Mouse (Mus musculus) CH12.LX (cell line): ENCODE measurements at regions not wholly inside any gene's neighbourhood (a gene's known extent, or its start where the extent isn't known, plus 50 kb on each side); places are given as distances from the start of the nearest gene placed in this dataset.

Experiments used
- DNase-seq: peaks from one replicate; pipeline ENCODE4 v3.0.0-alpha.2; 2013; ENCODE audit errors: extremely low read depth
- H3K27ac ChIP-seq: 2 replicates; pipeline ENCODE4 v1.5.1; 2012; ENCODE audit warnings: low read depth, mild to moderate bottlenecking, control low read depth, moderate library complexity; ENCODE audit not compliant: insufficient read depth
- H3K27me3 ChIP-seq: replicated peaks from 2 replicates; pipeline ENCODE3; 2012; ENCODE audit warnings: inconsistent platforms
- H3K36me3 ChIP-seq, 2 experiments: replicated peaks in 1 of 2; 2 replicates each; pipeline versions ENCODE3 to v1.6.1; 2012; ENCODE audit warnings: inconsistent platforms in 1 of 2, low read length in 1 of 2, mild to moderate bottlenecking in 1 of 2, mixed read lengths in 1 of 2, moderate library complexity in 1 of 2; ENCODE audit not compliant: control insufficient read depth in 1 of 2, insufficient read depth in 1 of 2
- H3K4me1 ChIP-seq, 2 experiments: 2 replicates each; pipeline ENCODE4 v1.6.1; 2012; ENCODE audit warnings: inconsistent platforms in 1 of 2, moderate library complexity in 1 of 2; ENCODE audit not compliant: insufficient read depth in 2 of 2, control insufficient read depth in 1 of 2
- H3K4me2 ChIP-seq: 2 replicates; pipeline ENCODE4 v1.6.1; 2012; ENCODE audit warnings: low read depth, mild to moderate bottlenecking, control low read depth; ENCODE audit not compliant: poor library complexity, insufficient read depth, severe bottlenecking
- H3K4me3 ChIP-seq, 3 experiments: fragments of 150-350 bp in 1 of 3; sonication (generic) in 1 of 3; replicated peaks in 1 of 3; 2 replicates each; pipeline versions ENCODE3 to v1.5.1; 2011 to 2012; ENCODE audit warnings: low read depth in 2 of 3, low read length in 2 of 3, mild to moderate bottlenecking in 2 of 3, moderate library complexity in 2 of 3, control low read depth in 1 of 3, improper control_type of control experiment in 1 of 3, inconsistent platforms in 1 of 3, mixed read lengths in 1 of 3; ENCODE audit not compliant: poor library complexity in 1 of 3
- H3K79me2 ChIP-seq: replicated peaks from 2 replicates; pipeline ENCODE4 v1.6.1; 2012; ENCODE audit warnings: mild to moderate bottlenecking, moderate library complexity; ENCODE audit not compliant: control insufficient read depth, poor library complexity, insufficient read depth, severe bottlenecking; ENCODE audit errors: extremely low read depth
- H3K9ac ChIP-seq: 2 replicates; pipeline ENCODE4 v1.6.1; 2012; ENCODE audit warnings: low read depth, mild to moderate bottlenecking, control low read depth, moderate library complexity; ENCODE audit not compliant: insufficient read depth
- H3K9me3 ChIP-seq: replicated peaks from 2 replicates; pipeline ENCODE3; 2012; ENCODE audit warnings: low read length, inconsistent platforms, mixed read lengths
- BHLHE40 ChIP-seq: IDR thresholded peaks from 2 replicates; pipeline ENCODE4 v1.6.1; 2011; ENCODE audit warnings: mild to moderate bottlenecking, low read depth, low read length, improper control_type of control experiment
- CTCF ChIP-seq, 2 experiments: IDR thresholded peaks in 1 of 2; conservative IDR thresholded peaks in 1 of 2; 2 replicates each; pipeline ENCODE4 v1.5.1; 2011 to 2012; ENCODE audit warnings: low read depth in 2 of 2, low read length in 2 of 2, improper control_type of control experiment in 1 of 2, inconsistent platforms in 1 of 2, mild to moderate bottlenecking in 1 of 2, moderate library complexity in 1 of 2
- ELF1 ChIP-seq: IDR thresholded peaks from 2 replicates; pipeline ENCODE4 v1.6.1; 2014; ENCODE audit warnings: low read depth, mild to moderate bottlenecking, inconsistent platforms, low read length, improper control_type of control experiment
- EP300 ChIP-seq: IDR thresholded peaks from 2 replicates; pipeline ENCODE4 v1.6.1; 2011; ENCODE audit warnings: low read length, improper control_type of control experiment
- GABPA ChIP-seq: IDR thresholded peaks from 2 replicates; pipeline ENCODE4 v1.6.1; 2012; ENCODE audit warnings: low read depth, low read length, improper control_type of control experiment, inconsistent platforms; ENCODE audit not compliant: insufficient replicate concordance
- HCFC1 ChIP-seq: IDR thresholded peaks from 2 replicates; pipeline ENCODE4 v1.6.1; 2012; ENCODE audit warnings: low read depth, mild to moderate bottlenecking, inconsistent platforms, low read length, improper control_type of control experiment
- JUN ChIP-seq: IDR thresholded peaks from 2 replicates; pipeline ENCODE4 v1.6.1; 2011; ENCODE audit warnings: low read depth, mild to moderate bottlenecking, low read length, improper control_type of control experiment, moderate library complexity; ENCODE audit not compliant: insufficient read depth
- JUND ChIP-seq: conservative IDR thresholded peaks from 2 replicates; pipeline ENCODE4 v1.6.1; 2011; ENCODE audit warnings: low read depth, low read length, improper control_type of control experiment
- MEF2A ChIP-seq: IDR thresholded peaks from 2 replicates; pipeline ENCODE4 v1.6.1; 2014; ENCODE audit warnings: low read depth, mild to moderate bottlenecking, inconsistent platforms, low read length, improper control_type of control experiment, borderline replicate concordance
- MXI1 ChIP-seq: IDR thresholded peaks from 2 replicates; pipeline ENCODE4 v1.6.1; 2011; ENCODE audit warnings: mild to moderate bottlenecking, low read depth, low read length, improper control_type of control experiment
- NELFE ChIP-seq: IDR thresholded peaks from 2 replicates; pipeline ENCODE4 v1.6.1; 2011; ENCODE audit warnings: low read depth, low read length, improper control_type of control experiment
- RCOR1 ChIP-seq: conservative IDR thresholded peaks from 2 replicates; pipeline ENCODE4 v1.6.1; 2012; ENCODE audit warnings: low read depth, mild to moderate bottlenecking, inconsistent platforms, low read length, improper control_type of control experiment
- SIN3A ChIP-seq: IDR thresholded peaks from 2 replicates; pipeline ENCODE4 v1.6.1; 2012; ENCODE audit warnings: low read length, improper control_type of control experiment, inconsistent platforms
- UBTF ChIP-seq: IDR thresholded peaks from 2 replicates; pipeline ENCODE4 v1.6.1; 2012; ENCODE audit warnings: low read depth, mild to moderate bottlenecking, inconsistent platforms, low read length, improper control_type of control experiment, moderate library complexity
- USF1 ChIP-seq: IDR thresholded peaks from 2 replicates; pipeline ENCODE4 v1.6.1; 2014; ENCODE audit warnings: low read depth, mild to moderate bottlenecking, inconsistent platforms, low read length, improper control_type of control experiment
- ZNF384 ChIP-seq: IDR thresholded peaks from 2 replicates; pipeline ENCODE4 v1.6.1; 2012; ENCODE audit warnings: low read depth, low read length, improper control_type of control experiment, inconsistent platforms
- dilution Hi-C: fragments of 300-500 bp; cut with MboI; formaldehyde crosslinking; loops from 2 replicates; pipeline ENCODE4 v1.14.3; 2020; ENCODE audit warnings: low sequenced_read_pairs; ENCODE audit not compliant: extremely low pct_unique_long_range_greater_than_20kb, extremely low pct_ligation_motif_present
- in situ Hi-C: fragments of 300-500 bp; cut with MboI; formaldehyde crosslinking; loops from 3 replicates; pipeline ENCODE4 v1.14.3; 2019; ENCODE audit warnings: low sequenced_read_pairs, low pct_ligation_motif_present, low pct_unique_long_range_greater_than_20kb, mixed read lengths

DNA sequence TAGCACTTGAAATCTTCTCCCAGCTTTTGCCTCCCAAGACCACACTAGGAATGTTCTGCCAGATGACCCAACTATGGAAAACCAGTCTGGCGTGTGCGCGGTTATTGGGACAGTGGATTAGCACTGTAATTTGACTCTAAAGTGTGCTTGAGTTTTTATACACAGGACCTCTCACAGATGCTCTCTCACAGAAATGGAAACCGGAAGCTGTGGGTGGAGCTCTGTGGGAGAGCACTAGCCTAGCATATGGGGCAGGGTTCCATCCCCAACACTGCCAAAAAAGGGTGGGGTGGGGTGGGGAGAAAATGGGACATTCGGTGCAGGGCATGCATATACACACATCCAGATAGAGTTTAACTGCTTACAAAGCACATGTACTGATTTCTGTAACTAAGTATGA is 61.7 kb upstream of the Hsd17b12 start:
- dilution Hi-C loops (no loop called here), in situ Hi-C loops (no loop called here)
- H3K4me1 ChIP-seq: peaks cover 6 to 7% of the 10 kb centered on the region in 2 experiments; a peak in 3 of 4 replicates
- no peak for TF ChIP-seq EP300
- TF ChIP-seq JUND: no peak
- no peak for TF ChIP-seq ZNF384
- TF ChIP-seq SIN3A: no peak
- TF ChIP-seq BHLHE40: no peak
- no peak for TF ChIP-seq CTCF (conservative IDR thresholded peaks at IDR 0.05 in 1 of 2, IDR thresholded peaks at IDR 0.05 in 1 of 2; ENCODE audit: low read depth in 2 of 2, low read length in 2 of 2)
- no peak for TF ChIP-seq JUN
- TF ChIP-seq RCOR1: no peak
- no peak overlapping the region for H3K4me2 ChIP-seq
- no peak overlapping the region for H3K27ac ChIP-seq
- H3K9ac ChIP-seq: no peak overlapping the region
- H3K9me3 ChIP-seq: no peaks in the 10 kb centered on the region
- H3K27me3 ChIP-seq: peaks cover 8% of the 10 kb centered on the region
- H3K36me3 ChIP-seq: no peaks in the 10 kb centered on the region
- H3K4me3 ChIP-seq: no peak overlapping the region
- no peaks in the 10 kb centered on the region for H3K79me2 ChIP-seq
- peak; percentile 11 for DNase-seq

DNA sequence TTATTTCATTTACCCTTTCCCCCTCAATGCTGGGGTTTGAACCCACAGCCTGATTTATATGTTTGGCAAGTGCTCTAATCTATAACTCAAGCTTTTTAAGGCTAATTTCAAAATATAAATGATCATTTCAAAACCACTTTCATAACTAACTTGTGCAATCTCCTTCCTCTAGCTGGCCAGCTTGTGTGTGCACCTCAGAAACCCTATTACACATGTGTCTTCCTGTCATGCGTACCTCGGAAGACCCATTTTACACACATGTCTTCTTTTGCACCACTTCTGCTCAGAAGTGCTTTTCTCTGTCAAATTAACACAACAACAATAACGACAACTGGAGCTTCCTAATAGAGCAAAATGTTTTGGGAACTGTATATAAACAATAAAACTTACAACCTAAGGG is 59.7 kb upstream of the Hsd17b12 start:
- H3K9ac ChIP-seq: no peak overlapping the region
- DNase-seq: no peak
- no peak overlapping the region for H3K4me3 ChIP-seq
- in situ Hi-C loops: no loop called here
- peaks cover 6 to 7% of the 10 kb centered on the region in 2 experiments for H3K4me1 ChIP-seq
- H3K27me3 ChIP-seq: no peaks in the 10 kb centered on the region
- H3K79me2 ChIP-seq: no peaks in the 10 kb centered on the region
- no peak for TF ChIP-seq GABPA
- TF ChIP-seq MEF2A: no peak
- no peak for TF ChIP-seq JUND
- no peak for TF ChIP-seq NELFE
- no peak for TF ChIP-seq EP300
- TF ChIP-seq ELF1: no peak
- no peak for TF ChIP-seq USF1
- H3K4me2 ChIP-seq: no peak overlapping the region
- H3K27ac ChIP-seq: no peak overlapping the region
- H3K9me3 ChIP-seq: no peaks in the 10 kb centered on the region
- H3K36me3 ChIP-seq: no peaks in the 10 kb centered on the region
- dilution Hi-C loops: no loop called here

GRCm38 (mm10) chr2:94215455-94215854 is 57.7 kb upstream of the Hsd17b12 start:
- H3K79me2 ChIP-seq: no peaks in the 10 kb centered on the region
- DNase-seq: no peak
- dilution Hi-C loops: no loop called here
- H3K27me3 ChIP-seq: no peaks in the 10 kb centered on the region
- no peak overlapping the region for H3K9ac ChIP-seq
- H3K36me3 ChIP-seq: no peaks in the 10 kb centered on the region
- H3K4me3 ChIP-seq: no peak overlapping the region
- TF ChIP-seq JUND (no peak), MXI1 (no peak), HCFC1 (no peak), UBTF (no peak)
- TF ChIP-seq, all 38 proteins: peak for 0
- H3K4me1 ChIP-seq: peaks cover 6 to 7% of the 10 kb centered on the region in 2 experiments
- no peaks in the 10 kb centered on the region for H3K9me3 ChIP-seq
- H3K4me2 ChIP-seq: no peak overlapping the region
- in situ Hi-C loops: no loop called here
- no peak overlapping the region for H3K27ac ChIP-seq
